Mouse (Mus musculus): ENCODE results near the gene Thsd4. TPM values are rescaled to one million over a fixed set of nuclear protein-coding genes. Genes with fewer than 3 reads are reported as not detected.
"Not testable (repeated sequence)": the region's sequence is repeated elsewhere in the genome, so short reads cannot be mapped to it uniquely, and the experiment has no call there.

The Thsd4 gene
- polyA plus RNA-seq, 1 experiment: 5.9 TPM

DNA sequence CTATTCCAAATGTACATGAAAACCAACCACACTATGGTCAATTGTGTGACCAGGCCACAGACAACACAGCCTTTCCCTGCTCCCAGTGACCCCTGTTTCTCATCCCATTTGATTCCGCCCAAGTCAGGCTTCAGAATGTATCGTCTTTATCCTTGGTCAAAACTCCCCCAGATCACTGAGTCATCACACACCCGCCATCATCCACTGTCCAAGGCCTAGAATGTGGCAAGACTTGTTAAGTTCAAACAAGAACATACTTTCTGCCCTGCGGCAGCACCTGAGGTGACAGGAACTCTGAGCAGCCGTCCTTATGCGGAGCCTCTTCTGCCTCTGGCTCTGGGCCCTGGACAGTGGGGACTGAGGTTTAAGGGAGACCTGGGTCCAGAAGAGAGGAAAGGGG lies 339.5 kb downstream of the Thsd4 start:
- WGBS: 94% methylated on average over 6 of the region's 6 CpGs
- no peak overlapping the region for H3K27ac ChIP-seq (ENCODE audit: insufficient read depth, low read depth, low read length)
- no peak overlapping the region for H3K4me3 ChIP-seq (ENCODE audit: insufficient read depth, low read depth, low read length)
- DNase-seq: no peak
- no peak for TF ChIP-seq POLR2A (IDR thresholded peaks at IDR 0.05; ENCODE audit: low read depth, low read length)
- no peak for TF ChIP-seq CTCF (conservative IDR thresholded peaks at IDR 0.05; ENCODE audit: insufficient read depth, insufficient read length, low read depth, low read length)
- H3K4me1 ChIP-seq (ENCODE audit: control insufficient read depth, insufficient read depth, low read length): no peaks in the 10 kb centered on the region
- no peaks in the 10 kb centered on the region for H3K27me3 ChIP-seq (replicated peaks; ENCODE audit: control insufficient read depth, insufficient read depth, low read length)
- H3K36me3 ChIP-seq (ENCODE audit: control insufficient read depth, insufficient read depth, low read length): no peaks in the 10 kb centered on the region

- TF ChIP-seq POLR2A (IDR thresholded peaks at IDR 0.05; ENCODE audit: low read depth, low read length) (no peak), CTCF (conservative IDR thresholded peaks at IDR 0.05; ENCODE audit: insufficient read depth, insufficient read length, low read depth, low read length) (no peak)
- DNase-seq: no peak
- Histone ChIP-seq H3K4me1 (ENCODE audit: control insufficient read depth, insufficient read depth, low read length) (no peaks in the 10 kb centered on the region), H3K4me3 (ENCODE audit: insufficient read depth, low read depth, low read length) (no peak overlapping the region), H3K27me3 (replicated peaks; ENCODE audit: control insufficient read depth, insufficient read depth, low read length) (no peaks in the 10 kb centered on the region), H3K36me3 (ENCODE audit: control insufficient read depth, insufficient read depth, low read length) (no peaks in the 10 kb centered on the region), H3K27ac (ENCODE audit: insufficient read depth, low read depth, low read length) (no peak overlapping the region)
- 89% methylated on average over 3 of the region's 3 CpGs for WGBS
Measured at GRCm38 (mm10) chr9:60180936-60181335, 340.9 kb downstream of the Thsd4 start.

GRCm38 (mm10) chr9:60180114-60180513 lies 341.7 kb downstream of the Thsd4 start:
- Histone ChIP-seq H3K27me3 (replicated peaks; ENCODE audit: control insufficient read depth, insufficient read depth, low read length) (no peaks in the 10 kb centered on the region), H3K27ac (ENCODE audit: insufficient read depth, low read depth, low read length) (no peak overlapping the region), H3K36me3 (ENCODE audit: control insufficient read depth, insufficient read depth, low read length) (no peaks in the 10 kb centered on the region), H3K4me3 (ENCODE audit: insufficient read depth, low read depth, low read length) (no peak overlapping the region), H3K4me1 (ENCODE audit: control insufficient read depth, insufficient read depth, low read length) (no peaks in the 10 kb centered on the region)
- no peak for TF ChIP-seq POLR2A (IDR thresholded peaks at IDR 0.05; ENCODE audit: low read depth, low read length)
- no peak for TF ChIP-seq CTCF (conservative IDR thresholded peaks at IDR 0.05; ENCODE audit: insufficient read depth, insufficient read length, low read depth, low read length)
- no peak for DNase-seq
- 76% methylated on average over 6 of the region's 6 CpGs for WGBS

DNA sequence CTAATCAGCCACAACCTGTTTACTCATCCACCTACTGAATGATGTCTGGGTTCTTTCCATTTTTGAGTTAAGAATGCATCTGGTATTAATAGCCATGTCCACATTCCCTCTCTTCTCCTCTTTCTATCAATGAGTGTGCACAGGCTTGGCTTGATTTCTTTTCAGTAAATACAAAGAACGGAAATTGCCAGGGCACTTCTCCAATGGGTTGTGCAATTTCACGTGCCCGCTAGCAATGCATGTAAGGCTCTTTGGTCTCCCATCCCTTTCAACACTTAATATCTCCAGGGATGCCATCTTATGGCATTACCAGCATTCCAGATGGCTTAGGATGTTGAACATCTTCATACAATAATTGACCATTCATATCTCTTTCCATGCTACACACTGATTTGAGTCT lies 345.5 kb downstream of the Thsd4 start:
- no peak for DNase-seq
- TF ChIP-seq CTCF (conservative IDR thresholded peaks at IDR 0.05; ENCODE audit: insufficient read depth, insufficient read length, low read depth, low read length) (no peak), POLR2A (IDR thresholded peaks at IDR 0.05; ENCODE audit: low read depth, low read length) (no peak)
- Histone ChIP-seq H3K4me1 (ENCODE audit: control insufficient read depth, insufficient read depth, low read length) (peaks cover 4% of the 10 kb centered on the region; the same call in 1 of the 2 replicates), H3K27me3 (replicated peaks; ENCODE audit: control insufficient read depth, insufficient read depth, low read length) (no peaks in the 10 kb centered on the region), H3K27ac (ENCODE audit: insufficient read depth, low read depth, low read length) (no peak overlapping the region), H3K36me3 (ENCODE audit: control insufficient read depth, insufficient read depth, low read length) (no peaks in the 10 kb centered on the region), H3K4me3 (ENCODE audit: insufficient read depth, low read depth, low read length) (no peak overlapping the region)
- 94% methylated on average over 3 of the region's 3 CpGs for WGBS

- peak; percentile 68 for DNase-seq
- peak overlapping the region; percentile 28; the same call in 1 of the 2 replicates for H3K27ac ChIP-seq (ENCODE audit: insufficient read depth, low read depth, low read length)
- H3K36me3 ChIP-seq (ENCODE audit: control insufficient read depth, insufficient read depth, low read length); H3K4me3 ChIP-seq (ENCODE audit: insufficient read depth, low read depth, low read length); H3K27me3 ChIP-seq (replicated peaks; ENCODE audit: control insufficient read depth, insufficient read depth, low read length); H3K4me1 ChIP-seq (ENCODE audit: control insufficient read depth, insufficient read depth, low read length): not testable (repeated sequence)
- WGBS: 35% methylated on average over 9 of the region's 9 CpGs
Measured at GRCm38 (mm10) chr9:60172459-60173060, 349.3 kb downstream of the Thsd4 start.

DNA sequence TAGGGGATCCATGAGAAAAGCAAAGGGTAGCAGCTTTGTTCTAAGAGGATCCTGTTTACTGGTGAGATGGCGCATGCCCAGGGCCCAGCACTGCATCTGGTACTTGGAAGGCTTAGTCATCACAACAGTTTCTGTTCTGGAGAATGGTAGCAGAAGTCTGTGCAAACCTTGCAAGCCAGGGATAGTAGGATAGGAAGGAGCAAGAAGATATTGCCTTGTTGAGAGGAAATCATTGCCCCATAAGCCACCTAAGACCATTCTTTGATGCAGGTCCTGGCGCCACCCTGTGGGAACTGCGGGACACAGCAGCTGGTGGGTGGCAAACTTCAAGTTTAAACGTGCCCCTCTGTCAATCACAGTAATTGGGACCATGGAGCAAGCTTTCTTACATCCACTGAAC lies 354.9 kb downstream of the Thsd4 start:
- no peaks in the 10 kb centered on the region for H3K4me1 ChIP-seq (ENCODE audit: control insufficient read depth, insufficient read depth, low read length)
- no peak overlapping the region for H3K27ac ChIP-seq (ENCODE audit: insufficient read depth, low read depth, low read length)
- no peaks in the 10 kb centered on the region for H3K36me3 ChIP-seq (ENCODE audit: control insufficient read depth, insufficient read depth, low read length)
- no peaks in the 10 kb centered on the region for H3K27me3 ChIP-seq (replicated peaks; ENCODE audit: control insufficient read depth, insufficient read depth, low read length)
- H3K4me3 ChIP-seq (ENCODE audit: insufficient read depth, low read depth, low read length): no peak overlapping the region
- WGBS: 84% methylated on average over 4 of the region's 4 CpGs
- TF ChIP-seq POLR2A (IDR thresholded peaks at IDR 0.05; ENCODE audit: low read depth, low read length) (no peak), CTCF (conservative IDR thresholded peaks at IDR 0.05; ENCODE audit: insufficient read depth, insufficient read length, low read depth, low read length) (0 out of 2 replicates have a peak, but pooled peaks have one; percentile 22)
- DNase-seq: no peak

DNA sequence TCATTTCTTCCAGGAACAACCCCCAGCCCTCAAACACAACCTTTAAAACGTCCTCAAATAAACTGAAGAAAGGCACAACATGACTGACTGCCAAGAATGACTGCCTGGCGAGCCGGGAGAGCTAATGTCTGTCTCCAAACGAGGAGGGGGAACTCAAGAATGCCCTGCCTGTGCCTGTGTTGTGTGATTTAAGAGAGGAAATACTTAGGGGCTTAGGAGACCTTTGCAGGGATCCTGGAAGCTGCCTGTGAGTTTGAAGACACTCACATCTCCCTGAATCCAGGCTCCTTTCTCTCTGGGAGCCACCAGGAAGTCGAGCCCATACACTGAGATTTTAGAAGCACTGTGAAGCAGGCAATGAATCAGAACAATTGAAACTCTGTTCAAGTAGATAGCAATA lies 361.0 kb downstream of the Thsd4 start:
- H3K36me3 ChIP-seq (ENCODE audit: control insufficient read depth, insufficient read depth, low read length): no peaks in the 10 kb centered on the region
- TF ChIP-seq CTCF (conservative IDR thresholded peaks at IDR 0.05; ENCODE audit: insufficient read depth, insufficient read length, low read depth, low read length) (no peak), POLR2A (IDR thresholded peaks at IDR 0.05; ENCODE audit: low read depth, low read length) (no peak)
- no peak for DNase-seq
- H3K27me3 ChIP-seq (replicated peaks; ENCODE audit: control insufficient read depth, insufficient read depth, low read length): no peaks in the 10 kb centered on the region
- no peaks in the 10 kb centered on the region for H3K4me1 ChIP-seq (ENCODE audit: control insufficient read depth, insufficient read depth, low read length)
- H3K4me3 ChIP-seq (ENCODE audit: insufficient read depth, low read depth, low read length): no peak overlapping the region
- no peak overlapping the region for H3K27ac ChIP-seq (ENCODE audit: insufficient read depth, low read depth, low read length)
- WGBS: 23% methylated on average over 5 of the region's 5 CpGs
